19 mouse cellular contexts compared by ENCODE assay signal in the genomic region with DNA sequence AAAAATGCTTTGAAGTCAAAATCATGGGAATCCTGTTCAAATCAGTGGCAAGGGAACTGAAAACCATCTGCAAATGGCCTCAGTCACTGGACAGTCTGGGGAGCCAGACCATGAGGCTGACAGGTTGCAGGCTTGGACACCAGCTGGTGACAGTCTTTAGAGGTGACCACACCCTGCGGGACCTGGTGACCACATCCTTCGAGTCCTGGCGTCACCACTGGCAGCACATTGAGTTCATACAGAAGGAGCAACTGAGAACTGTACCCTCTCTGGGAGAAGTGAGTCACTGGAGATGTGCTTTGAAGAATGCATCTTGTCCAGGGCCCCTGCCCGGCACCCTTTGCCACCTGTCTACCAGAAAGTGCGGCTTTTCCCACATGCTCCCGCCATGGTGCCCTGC.
"Had no signal": no experiment of that assay in that cellular context is flagged by ENCODE, and none has a peak within 500 bp of the region (broad histone marks: within the 10 kb centered on the region; RNA-seq: fewer than 3 reads in every experiment).

No protein-coding gene starts in this region.

- H3K9ac ChIP-seq: kidney, embryonic 15.5 days; limb, embryonic 12.5 days; limb, embryonic 15.5 days; liver, embryonic 14.5 days; liver, postnatal 0 days; lung, embryonic 14.5 days had no signal

- H3K4me3 ChIP-seq: kidney, embryonic 15.5 days; limb, embryonic 12.5 days; limb, embryonic 15.5 days; megakaryocyte, embryonic 14.5 days; midbrain, embryonic 10.5 days; myocyte had no signal

- H3K27ac ChIP-seq: kidney, embryonic 15.5 days; limb, embryonic 12.5 days; limb, embryonic 15.5 days; liver, embryonic 14.5 days; macrophage; midbrain, embryonic 10.5 days had no signal

- H3K4me2 ChIP-seq: kidney, embryonic 15.5 days; limb, embryonic 12.5 days; limb, embryonic 15.5 days; liver, embryonic 11.5 days; lung, embryonic 14.5 days had no signal

- H3K4me1 ChIP-seq: kidney, embryonic 15.5 days; limb, embryonic 12.5 days; limb, embryonic 15.5 days; midbrain, embryonic 10.5 days had no signal

- H3K36me3 ChIP-seq: midbrain, embryonic 10.5 days had no signal

- H3K27me3 ChIP-seq: kidney, embryonic 15.5 days; limb, embryonic 12.5 days; limb, embryonic 15.5 days; megakaryocyte, embryonic 14.5 days had no signal

- H3K9me3 ChIP-seq: kidney, embryonic 15.5 days; limb, embryonic 12.5 days; limb, embryonic 15.5 days; megakaryocyte, embryonic 14.5 days; midbrain, embryonic 10.5 days had no signal

- DNase-seq: kidney, adult 11 months; kidney, adult 8-10 months; kidney, postnatal 14 days; kidney, postnatal 4 days; left cerebral cortex, postnatal 4 days; liver, postnatal 0 days; lung, embryonic 14.5 days; midbrain, embryonic 14.5 days; thymus, postnatal 36 days had no signal

- ATAC-seq: liver, postnatal 0 days; lung, postnatal 0 days had no signal
